Mouse (Mus musculus) frontal cortex, postnatal 10 days (tissue): ENCODE results near the gene Galnt10.
"Not testable (repeated sequence)": the region's sequence is repeated elsewhere in the genome, so short reads cannot be mapped to it uniquely, and the experiment has no call there.

Experiments
- DNase-seq, 2 experiments: peaks; one replicate each; pipeline ENCODE4 v3.0.0; 2022; ENCODE audit warnings: low spot score in 2 of 2, mixed read lengths in 1 of 2

Galnt10 gene

GRCm38 (mm10) chr11:57825234-57825633 is 180.0 kb downstream of the Galnt10 start:
- not testable (repeated sequence) for DNase-seq

- DNase-seq: no peak
These were observed 182.0 kb downstream of the Galnt10 start for GRCm38 (mm10) chr11:57827048-57827914.

- DNase-seq: no peak
These were observed 182.8 kb downstream of the Galnt10 start for GRCm38 (mm10) chr11:57827915-57828545.

GRCm38 (mm10) chr11:57828955-57829870 is 184.0 kb downstream of the Galnt10 start:
- DNase-seq: no peak

- no peak for DNase-seq
These were observed 184.9 kb downstream of the Galnt10 start for GRCm38 (mm10) chr11:57829871-57830775.

- DNase-seq: no peak
These were observed 186.1 kb downstream of the Galnt10 start for GRCm38 (mm10) chr11:57831281-57831781.

GRCm38 (mm10) chr11:57831861-57832260 is 186.6 kb downstream of the Galnt10 start:
- DNase-seq: no peak

GRCm38 (mm10) chr11:57832552-57833201 is 187.4 kb downstream of the Galnt10 start, which contains the start of gene Hand1:
Gene Hand1, minus strand, starts transcription at chr11:57832818.
- no peak for DNase-seq

GRCm38 (mm10) chr11:57833296-57833977 is 188.2 kb downstream of the Galnt10 start:
- no peak for DNase-seq

- DNase-seq: no peak
These were observed 188.8 kb downstream of the Galnt10 start for GRCm38 (mm10) chr11:57834031-57834430.

- DNase-seq: no peak
These were observed 190.1 kb downstream of the Galnt10 start for GRCm38 (mm10) chr11:57835331-57835730.

- DNase-seq: no peak
These were observed 190.7 kb downstream of the Galnt10 start for GRCm38 (mm10) chr11:57835931-57836330.

- no peak for DNase-seq
These were observed 191.2 kb downstream of the Galnt10 start for GRCm38 (mm10) chr11:57836401-57836800.
